Mouse (Mus musculus): ENCODE results near the gene Plekha1. TPM values are rescaled to one million over a fixed set of nuclear protein-coding genes. Genes with fewer than 3 reads are reported as not detected.
A peak's percentile ranks its signal among the peaks of the same experiment; 100 is the strongest.

The Plekha1 gene
- total RNA-seq, 2 experiments from 2014 or later, result 92.4 to 92.7 TPM

GRCm38 (mm10) chr7:130903505-130904074 lies 38.0 kb downstream of the Plekha1 start:
- intact Hi-C loops (cut with DNase I), result no loop called here

GRCm38 (mm10) chr7:130904571-130905365 lies 39.2 kb downstream of the Plekha1 start:
- intact Hi-C loops (cut with DNase I), result no loop called here
- DNase-seq (ENCODE audit: extremely low spot score in 1 of 2, low spot score in 2 of 2), result no peak

More at GRCm38 (mm10) chr7:130903505-130904074, 38.0 kb downstream of the Plekha1 start:
- peak in 1 of 2 experiments; percentile 42 for DNase-seq (ENCODE audit: extremely low spot score in 1 of 2, low spot score in 2 of 2)

GRCm38 (mm10) chr7:130910841-130911240 lies 45.3 kb downstream of the Plekha1 start:
- no peak for DNase-seq (ENCODE audit: extremely low spot score in 1 of 2, low spot score in 2 of 2)
- intact Hi-C loops (cut with DNase I), result loop anchor here (5.0 to 10.0 kb wide), 3 partner anchors 84 to 376 kb away; no protein-coding TSS in a partner anchor

- intact Hi-C loops (cut with DNase I), result loop anchor here (5.0 to 10.0 kb wide), 4 partner anchors 88 to 380 kb away; partner anchors contain the start of gene Btbd16
- peak in 1 of 2 experiments; percentile 53 for DNase-seq (ENCODE audit: extremely low spot score in 1 of 2, low spot score in 2 of 2)
Observed at GRCm38 (mm10) chr7:130914693-130915363, 49.3 kb downstream of the Plekha1 start.

GRCm38 (mm10) chr7:130918260-130918659 lies 52.7 kb downstream of the Plekha1 start:
- DNase-seq (ENCODE audit: extremely low spot score in 1 of 2, low spot score in 2 of 2), result peak in 1 of 2 experiments; percentile 46
- intact Hi-C loops (cut with DNase I), result loop anchor here (5.0 to 10.0 kb wide), 3 partner anchors 146 to 383 kb away; partner anchors contain the start of gene Btbd16

- intact Hi-C loops (cut with DNase I), result no loop called here
- DNase-seq (ENCODE audit: extremely low spot score in 1 of 2, low spot score in 2 of 2), result no peak
Observed at GRCm38 (mm10) chr7:130922981-130923731, 57.6 kb downstream of the Plekha1 start.

GRCm38 (mm10) chr7:130930401-130930800 lies 64.8 kb downstream of the Plekha1 start:
- intact Hi-C loops (cut with DNase I), result no loop called here
- DNase-seq (ENCODE audit: extremely low spot score in 1 of 2, low spot score in 2 of 2), result no peak

GRCm38 (mm10) chr7:130932921-130933320 lies 67.4 kb downstream of the Plekha1 start:
- no peak for DNase-seq (ENCODE audit: extremely low spot score in 1 of 2, low spot score in 2 of 2)
- intact Hi-C loops (cut with DNase I), result no loop called here

- no peak for DNase-seq (ENCODE audit: extremely low spot score in 1 of 2, low spot score in 2 of 2)
- intact Hi-C loops (cut with DNase I), result loop anchor here (5.0 kb wide), 1 partner anchor 48 kb away; no protein-coding TSS in a partner anchor
Observed at GRCm38 (mm10) chr7:130934654-130935053, 69.1 kb downstream of the Plekha1 start.

GRCm38 (mm10) chr7:130935421-130935792 lies 69.9 kb downstream of the Plekha1 start:
- intact Hi-C loops (cut with DNase I), result loop anchor here (5.0 kb wide), 1 partner anchor 47 kb away; no protein-coding TSS in a partner anchor
- no peak for DNase-seq (ENCODE audit: extremely low spot score in 1 of 2, low spot score in 2 of 2)

- intact Hi-C loops (cut with DNase I), result loop anchor here (5.0 kb wide), 1 partner anchor 46 kb away; no protein-coding TSS in a partner anchor
- DNase-seq (ENCODE audit: extremely low spot score in 1 of 2, low spot score in 2 of 2), result peak; percentile 73 to 89
Observed at GRCm38 (mm10) chr7:130935793-130936471, 70.4 kb downstream of the Plekha1 start, which contains the start of gene Htra1. TSS of gene Htra1 (plus strand) at chr7:130936111.

- intact Hi-C loops (cut with DNase I), result loop anchor here (5.0 kb wide), 1 partner anchor 46 kb away; no protein-coding TSS in a partner anchor
Observed at GRCm38 (mm10) chr7:130936472-130936951, 71.0 kb downstream of the Plekha1 start.

GRCm38 (mm10) chr7:130937266-130937841 lies 71.8 kb downstream of the Plekha1 start:
- peak in 1 of 2 experiments; percentile 41 for DNase-seq (ENCODE audit: extremely low spot score in 1 of 2, low spot score in 2 of 2)

More at GRCm38 (mm10) chr7:130936472-130936951, 71.0 kb downstream of the Plekha1 start:
- DNase-seq (ENCODE audit: extremely low spot score in 1 of 2, low spot score in 2 of 2), result peak in 1 of 2 experiments; percentile 51

GRCm38 (mm10) chr7:130938005-130938404 lies 72.4 kb downstream of the Plekha1 start:
- intact Hi-C loops (cut with DNase I), result loop anchor here (5.0 kb wide), 1 partner anchor 44 kb away; no protein-coding TSS in a partner anchor
- DNase-seq (ENCODE audit: extremely low spot score in 1 of 2, low spot score in 2 of 2), result no peak

More at GRCm38 (mm10) chr7:130937266-130937841, 71.8 kb downstream of the Plekha1 start:
- intact Hi-C loops (cut with DNase I), result loop anchor here (5.0 kb wide), 1 partner anchor 45 kb away; no protein-coding TSS in a partner anchor

GRCm38 (mm10) chr7:130938896-130939295 lies 73.3 kb downstream of the Plekha1 start:
- DNase-seq (ENCODE audit: extremely low spot score in 1 of 2, low spot score in 2 of 2), result peak in 1 of 2 experiments; percentile 8
- intact Hi-C loops (cut with DNase I), result loop anchor here (5.0 kb wide), 1 partner anchor 43 kb away; no protein-coding TSS in a partner anchor

- peak in 1 of 2 experiments; percentile 39 for DNase-seq (ENCODE audit: extremely low spot score in 1 of 2, low spot score in 2 of 2)
- intact Hi-C loops (cut with DNase I), result no loop called here
Observed at GRCm38 (mm10) chr7:130940733-130941132, 75.2 kb downstream of the Plekha1 start.
